Mouse (Mus musculus) heart, postnatal 10 days (tissue): Measurements from ENCODE around the gene Pik3c2g. TPM values are rescaled to one million over a fixed set of nuclear protein-coding genes. Genes with fewer than 3 reads are reported as not detected.
"Not testable (repeated sequence)": the region's sequence is repeated elsewhere in the genome, so short reads cannot be mapped to it uniquely, and the experiment has no call there.

Experiments
- DNase-seq, 2 experiments: peaks; one replicate each; pipeline ENCODE4 v3.0.0; 2021
- intact Hi-C: fragments of 180-260 bp; cut with DNase I; formaldehyde crosslinking; loops from one replicate; pipeline ENCODE4 v1.15.1; 2025
- total RNA-seq, 2 experiments: library from RNA; stranded (reverse); gene quantifications; 2 replicates each; pipeline ENCODE4 v1.2.3; 2021

The Pik3c2g gene
- total RNA-seq, 2 experiments from 2014 or later = not detected

- intact Hi-C loops = no loop called here
- DNase-seq = no peak
Measured at GRCm38 (mm10) chr6:139899630-139900151, 312.7 kb downstream of the Pik3c2g start.

GRCm38 (mm10) chr6:139901801-139902200 lies 314.8 kb downstream of the Pik3c2g start:
- DNase-seq = peak; percentile 37 to 51
- intact Hi-C loops = no loop called here

GRCm38 (mm10) chr6:139907138-139907537 lies 320.1 kb downstream of the Pik3c2g start:
- intact Hi-C loops = no loop called here
- DNase-seq = no peak

GRCm38 (mm10) chr6:139908997-139909669 lies 322.1 kb downstream of the Pik3c2g start:
- DNase-seq = peak; percentile 47 to 56
- intact Hi-C loops = no loop called here

- DNase-seq = no peak
- intact Hi-C loops = no loop called here
Measured at GRCm38 (mm10) chr6:139928766-139929165, 341.7 kb downstream of the Pik3c2g start.

GRCm38 (mm10) chr6:139934861-139935260 lies 347.8 kb downstream of the Pik3c2g start:
- intact Hi-C loops = no loop called here
- DNase-seq = no peak

- intact Hi-C loops, DNase-seq: not testable (repeated sequence)
Measured at GRCm38 (mm10) chr6:139937581-139937980, 350.6 kb downstream of the Pik3c2g start.

GRCm38 (mm10) chr6:139947106-139947879 lies 360.3 kb downstream of the Pik3c2g start:
- intact Hi-C loops = no loop called here
- DNase-seq = peak; percentile 16 to 22

GRCm38 (mm10) chr6:139953596-139953995 lies 366.6 kb downstream of the Pik3c2g start:
- intact Hi-C loops = no loop called here
- DNase-seq = peak; percentile 35 to 40

- DNase-seq = no peak
- intact Hi-C loops = no loop called here
Measured at GRCm38 (mm10) chr6:139957531-139958241, 370.7 kb downstream of the Pik3c2g start.

- intact Hi-C loops = no loop called here
- peak in 1 of 2 experiments; percentile 15 for DNase-seq
Measured at GRCm38 (mm10) chr6:139963775-139964174, 376.8 kb downstream of the Pik3c2g start.

- DNase-seq = no peak
- intact Hi-C loops = no loop called here
Measured at GRCm38 (mm10) chr6:139964895-139965294, 377.9 kb downstream of the Pik3c2g start.

- intact Hi-C loops = no loop called here
- DNase-seq = no peak
Measured at GRCm38 (mm10) chr6:139966684-139967083, 379.7 kb downstream of the Pik3c2g start.

- intact Hi-C loops = no loop called here
- DNase-seq = peak in 1 of 2 experiments; percentile 7
Measured at GRCm38 (mm10) chr6:139971608-139972298, 384.7 kb downstream of the Pik3c2g start.

GRCm38 (mm10) chr6:139974668-139975067 lies 387.6 kb downstream of the Pik3c2g start:
- intact Hi-C loops = no loop called here
- no peak for DNase-seq

- intact Hi-C loops = no loop called here
- DNase-seq = peak in 1 of 2 experiments; percentile 16
Measured at GRCm38 (mm10) chr6:139978114-139978513, 391.1 kb downstream of the Pik3c2g start.

- intact Hi-C loops = no loop called here
- DNase-seq = no peak
Measured at GRCm38 (mm10) chr6:139981061-139981460, 394.0 kb downstream of the Pik3c2g start.

- intact Hi-C loops = no loop called here
- DNase-seq = no peak
Measured at GRCm38 (mm10) chr6:139984069-139984468, 397.0 kb downstream of the Pik3c2g start.

- intact Hi-C loops = no loop called here
- DNase-seq = no peak
Measured at GRCm38 (mm10) chr6:139986564-139986963, 399.5 kb downstream of the Pik3c2g start.

GRCm38 (mm10) chr6:139989075-139989474 lies 402.1 kb downstream of the Pik3c2g start:
- no peak for DNase-seq
- intact Hi-C loops = no loop called here
